Mouse (Mus musculus): Measurements from ENCODE around the gene Tlx3. TPM values are rescaled to one million over a fixed set of nuclear protein-coding genes. Genes with fewer than 3 reads are reported as not detected.

The Tlx3 gene
- polyA plus RNA-seq, 1 experiment: not detected

- H3K4me1 ChIP-seq (ENCODE audit: control insufficient read depth, insufficient read depth, insufficient read length, low read length): 0 out of 2 replicates have a peak, but pooled peaks cover 2% of the 10 kb centered on the region
- H3K27me3 ChIP-seq (ENCODE audit: control insufficient read depth, insufficient read depth, low read length): no peaks in the 10 kb centered on the region
- H3K27ac ChIP-seq (ENCODE audit: insufficient read depth, low read depth, low read length): no peak overlapping the region
- no peak for TF ChIP-seq CTCF (IDR thresholded peaks at IDR 0.05; ENCODE audit: extremely low read depth, insufficient read length, insufficient replicate concordance, low read depth, low read length)
- no peak for TF ChIP-seq POLR2A (IDR thresholded peaks at IDR 0.05; ENCODE audit: low read depth, low read length)
- H3K4me3 ChIP-seq (ENCODE audit: low read depth, low read length): no peak overlapping the region
- H3K36me3 ChIP-seq (ENCODE audit: control insufficient read depth, insufficient read depth, low read length): no peaks in the 10 kb centered on the region
- WGBS: 62% methylated on average over 11 of the region's 11 CpGs
Measured at GRCm38 (mm10) chr11:33221566-33222365, 18.4 kb upstream of the Tlx3 start.

GRCm38 (mm10) chr11:33220763-33221162, 17.4 kb upstream of the Tlx3 start:
- 88% methylated on average over 7 of the region's 7 CpGs for WGBS

GRCm38 (mm10) chr11:33217384-33218079, 14.1 kb upstream of the Tlx3 start:
- TF ChIP-seq CTCF (IDR thresholded peaks at IDR 0.05; ENCODE audit: extremely low read depth, insufficient read length, insufficient replicate concordance, low read depth, low read length) (no peak), POLR2A (IDR thresholded peaks at IDR 0.05; ENCODE audit: low read depth, low read length) (no peak)
- Histone ChIP-seq H3K27ac (ENCODE audit: insufficient read depth, low read depth, low read length) (no peak overlapping the region), H3K4me1 (ENCODE audit: control insufficient read depth, insufficient read depth, insufficient read length, low read length) (0 out of 2 replicates have a peak, but pooled peaks cover 2% of the 10 kb centered on the region), H3K27me3 (ENCODE audit: control insufficient read depth, insufficient read depth, low read length) (no peaks in the 10 kb centered on the region), H3K4me3 (ENCODE audit: low read depth, low read length) (no peak overlapping the region), H3K36me3 (ENCODE audit: control insufficient read depth, insufficient read depth, low read length) (no peaks in the 10 kb centered on the region)
- 59% methylated on average over 8 of the region's 8 CpGs for WGBS

More at GRCm38 (mm10) chr11:33220763-33221162, 17.4 kb upstream of the Tlx3 start:
- Histone ChIP-seq H3K27me3 (ENCODE audit: control insufficient read depth, insufficient read depth, low read length) (no peaks in the 10 kb centered on the region), H3K36me3 (ENCODE audit: control insufficient read depth, insufficient read depth, low read length) (no peaks in the 10 kb centered on the region), H3K4me3 (ENCODE audit: low read depth, low read length) (no peak overlapping the region), H3K4me1 (ENCODE audit: control insufficient read depth, insufficient read depth, insufficient read length, low read length) (0 out of 2 replicates have a peak, but pooled peaks cover 2% of the 10 kb centered on the region), H3K27ac (ENCODE audit: insufficient read depth, low read depth, low read length) (no peak overlapping the region)
- TF ChIP-seq POLR2A (IDR thresholded peaks at IDR 0.05; ENCODE audit: low read depth, low read length) (no peak), CTCF (IDR thresholded peaks at IDR 0.05; ENCODE audit: extremely low read depth, insufficient read length, insufficient replicate concordance, low read depth, low read length) (no peak)

- H3K27ac ChIP-seq (ENCODE audit: insufficient read depth, low read depth, low read length): no peak overlapping the region
- peaks cover 38% of the 10 kb centered on the region for H3K27me3 ChIP-seq (ENCODE audit: control insufficient read depth, insufficient read depth, low read length)
- no peak overlapping the region for H3K4me3 ChIP-seq (ENCODE audit: low read depth, low read length)
- 73% methylated on average over 2 of the region's 2 CpGs for WGBS
- no peaks in the 10 kb centered on the region for H3K4me1 ChIP-seq (ENCODE audit: control insufficient read depth, insufficient read depth, insufficient read length, low read length)
- TF ChIP-seq POLR2A (IDR thresholded peaks at IDR 0.05; ENCODE audit: low read depth, low read length) (no peak), CTCF (IDR thresholded peaks at IDR 0.05; ENCODE audit: extremely low read depth, insufficient read length, insufficient replicate concordance, low read depth, low read length) (no peak)
- H3K36me3 ChIP-seq (ENCODE audit: control insufficient read depth, insufficient read depth, low read length): no peaks in the 10 kb centered on the region
Measured at GRCm38 (mm10) chr11:33207411-33207810, 4.0 kb upstream of the Tlx3 start.

GRCm38 (mm10) chr11:33204966-33205365, 1.6 kb upstream of the Tlx3 start:
- no peak for TF ChIP-seq POLR2A (IDR thresholded peaks at IDR 0.05; ENCODE audit: low read depth, low read length)
- no peak for TF ChIP-seq CTCF (IDR thresholded peaks at IDR 0.05; ENCODE audit: extremely low read depth, insufficient read length, insufficient replicate concordance, low read depth, low read length)
- H3K27ac ChIP-seq (ENCODE audit: insufficient read depth, low read depth, low read length): no peak overlapping the region
- no peak overlapping the region for H3K4me3 ChIP-seq (ENCODE audit: low read depth, low read length)
- peaks cover 63% of the 10 kb centered on the region for H3K27me3 ChIP-seq (ENCODE audit: control insufficient read depth, insufficient read depth, low read length)
- H3K4me1 ChIP-seq (ENCODE audit: control insufficient read depth, insufficient read depth, insufficient read length, low read length): peaks cover 7% of the 10 kb centered on the region; the same call in 1 of the 2 replicates
- WGBS: 15% methylated on average over 3 of the region's 3 CpGs
- H3K36me3 ChIP-seq (ENCODE audit: control insufficient read depth, insufficient read depth, low read length): no peaks in the 10 kb centered on the region

- peaks cover 7% of the 10 kb centered on the region; the same call in 1 of the 2 replicates for H3K4me1 ChIP-seq (ENCODE audit: control insufficient read depth, insufficient read depth, insufficient read length, low read length)
- no peak for TF ChIP-seq CTCF (IDR thresholded peaks at IDR 0.05; ENCODE audit: extremely low read depth, insufficient read length, insufficient replicate concordance, low read depth, low read length)
- TF ChIP-seq POLR2A (IDR thresholded peaks at IDR 0.05; ENCODE audit: low read depth, low read length): no peak
- H3K27me3 ChIP-seq (ENCODE audit: control insufficient read depth, insufficient read depth, low read length): peaks cover 69% of the 10 kb centered on the region
- H3K27ac ChIP-seq (ENCODE audit: insufficient read depth, low read depth, low read length): no peak overlapping the region
- H3K36me3 ChIP-seq (ENCODE audit: control insufficient read depth, insufficient read depth, low read length): no peaks in the 10 kb centered on the region
- H3K4me3 ChIP-seq (ENCODE audit: low read depth, low read length): no peak overlapping the region
- WGBS: 4% methylated on average over 18 of the region's 18 CpGs
Measured at GRCm38 (mm10) chr11:33204329-33204705, 928 bp upstream of the Tlx3 start.

- 4% methylated on average over 47 of the region's 47 CpGs for WGBS
- TF ChIP-seq CTCF (IDR thresholded peaks at IDR 0.05; ENCODE audit: extremely low read depth, insufficient read length, insufficient replicate concordance, low read depth, low read length): no peak
- TF ChIP-seq POLR2A (IDR thresholded peaks at IDR 0.05; ENCODE audit: low read depth, low read length): no peak
- Histone ChIP-seq H3K27me3 (ENCODE audit: control insufficient read depth, insufficient read depth, low read length) (peaks cover 80% of the 10 kb centered on the region), H3K36me3 (ENCODE audit: control insufficient read depth, insufficient read depth, low read length) (no peaks in the 10 kb centered on the region), H3K4me3 (ENCODE audit: low read depth, low read length) (no peak overlapping the region), H3K27ac (ENCODE audit: insufficient read depth, low read depth, low read length) (no peak overlapping the region), H3K4me1 (ENCODE audit: control insufficient read depth, insufficient read depth, insufficient read length, low read length) (peaks cover 7% of the 10 kb centered on the region; the same call in 1 of the 2 replicates)
Measured at GRCm38 (mm10) chr11:33202972-33203371, 417 bp downstream of the Tlx3 start.
